Mouse (Mus musculus): ENCODE data around the gene Ankrd49. TPM values are rescaled to one million over a fixed set of nuclear protein-coding genes. Genes with fewer than 3 reads are reported as not detected.

The Ankrd49 gene
- total RNA-seq, 2 experiments from 2014 or later = 10.6 to 13.8 TPM

DNA sequence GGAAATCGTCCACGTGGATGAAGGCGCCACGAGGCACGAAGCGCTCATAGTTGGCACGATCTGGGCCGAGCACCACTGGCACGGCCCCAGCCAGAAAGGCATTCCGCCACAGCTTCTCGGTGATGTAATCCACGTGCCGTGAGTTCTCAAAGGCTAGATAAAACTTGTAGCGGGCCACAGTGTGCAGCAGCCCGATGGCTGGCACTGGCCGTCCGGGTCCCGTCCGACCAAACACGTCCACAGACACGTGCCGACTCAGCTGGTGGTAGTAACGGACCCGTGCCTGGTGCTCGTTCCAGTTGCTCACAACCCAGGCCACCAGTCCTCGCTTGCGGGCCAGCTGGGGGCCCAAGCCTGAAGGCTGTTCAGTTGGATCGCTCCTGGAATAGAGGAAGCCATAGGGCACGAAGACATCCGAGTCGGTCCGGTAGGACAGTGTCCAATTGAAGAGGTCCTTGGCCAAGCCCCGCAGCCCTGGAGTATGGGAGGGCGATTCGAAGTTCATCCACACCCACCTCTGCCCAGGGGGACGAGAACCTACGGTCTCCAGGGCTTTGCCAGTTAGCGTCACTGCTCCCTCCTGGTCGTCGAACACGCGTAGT is 33.7 kb downstream of the Ankrd49 start:
- peak in 1 of 2 experiments; percentile 26 for DNase-seq (ENCODE audit: low spot score in 2 of 2)

DNA sequence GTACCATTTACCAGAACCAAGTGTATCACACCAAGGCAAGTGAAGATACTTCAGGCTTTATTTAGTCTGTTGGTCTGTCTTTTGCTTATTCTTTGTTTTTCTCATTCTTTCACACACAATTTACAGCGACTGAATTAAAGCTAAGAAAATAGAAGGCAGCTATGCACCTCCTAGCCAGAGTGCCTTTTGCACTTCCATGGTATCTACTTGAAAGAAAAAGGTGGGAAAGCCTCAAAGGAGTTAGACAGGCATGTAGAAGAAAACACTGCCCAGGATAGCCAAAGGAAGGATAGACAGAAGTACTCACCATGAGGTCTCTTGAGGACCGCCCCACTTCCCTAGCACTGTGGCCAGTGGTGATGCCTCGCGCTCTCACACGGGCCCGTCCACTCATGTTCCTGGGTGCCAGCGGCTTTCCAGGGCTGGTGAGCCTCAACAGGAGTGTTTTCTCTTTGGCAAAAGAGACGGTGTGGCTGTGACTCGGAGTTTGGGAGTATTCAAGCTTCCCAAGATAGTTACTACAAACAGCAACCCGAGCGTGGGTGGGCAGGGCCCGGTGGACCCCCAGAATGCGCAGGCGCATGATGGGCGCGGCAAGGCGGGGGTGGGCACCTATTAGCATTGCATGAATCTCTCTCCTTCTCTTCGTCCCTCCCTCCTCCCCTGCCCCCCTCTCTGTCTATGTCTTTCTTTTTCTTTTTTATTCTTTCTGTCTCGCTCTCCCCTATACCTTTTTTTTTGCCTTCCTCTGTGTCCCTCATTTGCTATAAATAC is 44.3 kb downstream of the Ankrd49 start, which contains the start of gene Piwil4:
Gene Piwil4 (minus strand): TSS at position 583 of the 774 bp plus-strand sequence.
- DNase-seq (ENCODE audit: low spot score in 2 of 2) = no peak

DNA sequence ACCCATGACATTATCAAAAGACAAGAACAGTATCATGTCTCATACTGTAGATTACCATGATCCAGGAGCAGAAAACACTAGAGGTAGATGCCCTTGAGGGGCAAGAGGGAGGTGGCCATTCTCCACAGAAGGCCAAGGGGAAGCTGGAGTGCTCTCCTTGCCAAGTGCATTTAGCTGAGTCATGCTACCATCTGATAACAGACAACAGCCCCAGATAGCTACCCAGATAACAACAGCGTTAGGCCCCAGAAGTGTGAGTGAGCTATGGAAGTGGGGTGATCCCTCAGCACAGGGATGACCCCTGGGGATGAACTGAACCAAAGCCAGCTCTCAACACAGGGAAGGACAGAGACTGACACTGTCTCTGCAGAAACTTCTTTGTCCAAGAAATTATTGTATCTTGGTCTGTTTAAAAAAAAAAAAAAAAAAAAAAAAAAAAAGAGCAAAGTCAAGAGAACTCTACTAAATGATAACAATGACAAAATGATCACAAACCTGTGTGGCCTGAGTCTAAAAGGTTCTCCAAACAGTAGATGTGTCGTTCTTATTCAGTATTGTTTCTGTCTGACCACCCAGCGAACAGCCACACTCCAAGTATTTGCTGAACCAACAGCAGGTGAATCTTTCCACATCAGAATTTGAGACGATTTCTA is 45.0 kb downstream of the Ankrd49 start:
- DNase-seq (ENCODE audit: low spot score in 2 of 2) = no peak

DNA sequence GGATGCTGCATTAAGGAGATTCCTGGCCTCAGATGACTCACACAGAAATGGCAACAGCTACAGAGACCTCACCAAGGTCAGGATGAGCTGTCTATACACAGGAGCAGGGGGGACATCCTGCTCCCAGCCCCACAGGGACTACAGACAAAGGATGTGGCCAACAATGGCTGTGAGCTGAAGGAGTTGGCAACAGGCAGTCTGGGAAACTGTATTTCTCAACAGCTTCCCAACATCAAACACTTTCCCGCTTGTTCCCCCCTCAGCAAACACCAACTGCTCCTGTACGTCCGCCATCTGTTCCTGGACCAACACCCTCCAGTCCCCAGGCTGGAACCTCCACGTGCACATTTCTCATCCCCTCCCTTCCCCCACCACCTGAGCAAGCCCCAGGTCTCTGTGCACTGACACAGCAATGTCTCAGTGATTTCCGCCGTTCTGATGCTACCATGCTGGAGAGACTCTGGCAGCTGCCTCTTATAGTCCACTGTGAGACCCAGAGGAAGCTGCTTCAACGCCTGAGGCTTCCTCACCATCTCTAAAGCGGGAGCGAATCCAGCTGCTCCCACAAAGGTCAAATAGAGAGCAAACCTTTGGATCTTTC is 53.6 kb downstream of the Ankrd49 start:
- no peak for DNase-seq (ENCODE audit: low spot score in 2 of 2)

Other genes starting within 250 kb of the Ankrd49 start
- gene Amotl1, start 139.8 kb downstream of the Ankrd49 start, total RNA-seq (2021) = 10 to 100 TPM; 30.3 to 45.1 TPM
- under 1 TPM in 1 of 2 experiments, not detected in 1; 0.19 TPM for gene Piwil4, start 44.1 kb downstream of the Ankrd49 start, total RNA-seq (2021)
- gene Fut4, start 32.5 kb downstream of the Ankrd49 start, total RNA-seq (2021) = under 1 TPM; 0.53 to 0.77 TPM
- gene 1700012B09Rik, start 13.8 kb downstream of the Ankrd49 start, total RNA-seq (2021) = not detected
- 10 to 100 TPM; 17.2 TPM for gene Mre11a, start 202 bp downstream of the Ankrd49 start, total RNA-seq (2021)
- not detected for gene Gpr83, start 75.4 kb upstream of the Ankrd49 start, total RNA-seq (2021)
- gene Izumo1r, start 119.1 kb upstream of the Ankrd49 start, total RNA-seq (2021) = not detected

All from adrenal gland, adult 18-20 months (tissue).